Mouse (Mus musculus) left cerebral cortex, adult 2 months (tissue): ENCODE data around the gene Klhl32. TPM values are rescaled to one million over a fixed set of nuclear protein-coding genes. Genes with fewer than 3 reads are reported as not detected.
"Not testable (repeated sequence)": the region's sequence is repeated elsewhere in the genome, so short reads cannot be mapped to it uniquely, and the experiment has no call there.

Source experiments
- DNase-seq, 2 experiments: peaks; one replicate each; pipeline ENCODE4 v3.0.0; 2021 to 2022; ENCODE audit warnings: low spot score in 2 of 2, mixed read lengths in 1 of 2; ENCODE audit errors: extremely low spot score in 1 of 2
- H3K27ac ChIP-seq: fragments of 200-600 bp; 2 replicates; pipeline ENCODE4 v1.8.1; 2022
- H3K4me3 ChIP-seq: fragments of 200-600 bp; 2 replicates; pipeline ENCODE4 v1.8.1; 2022
- CTCF ChIP-seq: fragments of 200-600 bp; IDR thresholded peaks from 2 replicates; pipeline ENCODE4 v1.8.1; 2022; ENCODE audit warnings: antibody characterized with exemption, mild to moderate bottlenecking, moderate library complexity
- intact Hi-C: fragments of 180-260 bp; cut with DNase I; formaldehyde crosslinking; loops from one replicate; pipeline ENCODE4 v1.15.1; 2025
- total RNA-seq, 2 experiments: library from RNA; stranded (reverse); gene quantifications; 2 replicates each; pipeline ENCODE4 v1.2.3; 2021

Klhl32 gene
- total RNA-seq, 2 experiments from 2014 or later: 16.0 to 16.1 TPM

DNA sequence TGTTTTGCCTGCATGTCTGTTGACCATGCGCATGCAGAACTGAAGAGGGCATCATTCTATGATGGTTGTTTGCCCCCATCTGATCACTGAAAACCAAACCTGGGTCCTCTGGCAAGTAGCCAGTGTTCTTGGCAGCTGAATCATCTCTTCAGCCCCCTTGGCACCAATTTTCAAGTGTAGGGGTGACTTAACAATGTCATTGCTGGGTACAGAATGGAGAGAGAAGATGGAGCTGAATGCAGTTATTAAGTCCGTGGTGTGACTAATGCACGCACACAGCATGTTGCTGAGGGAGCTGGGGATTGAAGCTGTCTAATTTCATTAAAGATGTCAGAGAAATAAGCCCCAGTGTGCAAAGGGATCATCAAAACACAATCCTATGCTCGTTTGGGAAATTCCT is 135.4 kb downstream of the Klhl32 start:
- intact Hi-C loops: loop anchor here (10.0 kb wide), 1 partner anchor 1829 kb away; no protein-coding TSS in a partner anchor
- TF ChIP-seq CTCF: no peak
- H3K4me3 ChIP-seq: no peak overlapping the region
- no peak for DNase-seq
- H3K27ac ChIP-seq: no peak overlapping the region

DNA sequence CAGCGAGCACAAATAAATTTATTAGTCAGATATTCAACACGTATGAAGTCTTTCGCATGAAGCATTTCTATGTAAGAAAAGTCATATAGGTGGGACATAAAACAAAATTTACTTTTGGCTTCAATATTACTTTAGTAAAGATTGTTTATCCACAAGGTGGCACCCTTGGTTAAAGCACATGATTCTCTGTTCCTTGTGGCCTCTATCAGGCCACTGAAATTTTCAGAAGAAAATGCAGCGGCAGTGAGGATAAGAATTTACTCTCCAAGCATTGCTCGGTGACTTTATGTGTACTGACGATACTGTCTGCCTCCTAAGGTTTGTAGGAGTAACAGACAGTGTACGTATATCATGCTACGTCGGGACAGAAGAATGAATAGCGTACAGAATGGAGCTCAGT is 136.6 kb downstream of the Klhl32 start:
- intact Hi-C loops: loop anchor here (5.0 to 10.0 kb wide), 2 partner anchors 468 to 1830 kb away; no protein-coding TSS in a partner anchor
- TF ChIP-seq CTCF: peak; percentile 54
- DNase-seq: no peak
- no peak overlapping the region for H3K4me3 ChIP-seq
- no peak overlapping the region for H3K27ac ChIP-seq

DNA sequence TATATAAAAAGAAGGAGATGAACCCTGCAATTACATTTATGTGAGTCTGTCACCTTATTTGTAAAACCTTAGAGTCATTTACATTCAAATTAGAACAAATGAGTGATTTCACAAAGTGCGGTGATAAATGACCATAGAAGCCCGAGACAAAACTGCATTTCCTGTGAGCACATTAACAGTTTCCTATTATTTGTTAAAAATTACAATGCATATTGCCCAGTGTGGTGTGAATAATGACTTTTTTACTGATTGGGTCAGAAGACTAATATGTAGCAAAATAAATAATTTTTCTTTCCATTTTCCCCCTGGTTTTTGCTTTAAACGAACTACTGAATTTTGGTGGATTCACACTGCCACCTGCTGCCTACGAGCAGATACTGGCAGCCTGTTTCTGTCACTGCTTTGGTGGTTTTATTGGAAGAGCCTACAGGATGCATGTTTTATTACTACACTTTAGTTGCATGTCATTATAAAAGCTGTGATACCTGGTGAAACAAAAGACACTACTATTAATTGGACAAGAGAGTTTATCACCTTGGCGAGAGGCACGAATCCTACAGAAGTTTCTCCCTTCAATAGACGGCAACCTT is 152.3 kb downstream of the Klhl32 start:
- intact Hi-C loops: loop anchor here (10.0 kb wide), 1 partner anchor 444 kb away; no protein-coding TSS in a partner anchor
- H3K4me3 ChIP-seq: 0 out of 2 replicates have a peak overlapping the region, but pooled peaks have one; percentile 2
- peak; percentile 72 for TF ChIP-seq CTCF
- H3K27ac ChIP-seq: no peak overlapping the region
- DNase-seq: peak; percentile 24 to 36

DNA sequence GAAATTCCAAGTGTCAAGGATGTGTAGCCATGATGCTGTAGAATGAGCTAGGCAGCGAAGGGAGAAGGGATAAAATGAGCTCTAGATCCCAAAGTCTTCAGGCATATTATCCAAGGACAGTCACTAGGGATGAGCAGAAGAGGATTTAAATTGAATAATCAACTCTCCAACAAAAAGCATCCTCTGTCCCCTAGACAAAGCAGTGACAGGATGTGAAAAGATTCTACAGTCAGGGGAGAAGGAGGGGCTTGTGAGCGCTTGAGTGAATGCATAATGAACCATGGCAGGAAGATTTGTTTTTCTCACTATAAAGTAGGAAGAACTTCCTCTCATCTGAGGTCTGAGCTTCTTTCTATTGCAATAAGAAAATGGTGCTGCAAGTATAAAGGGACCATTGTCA is 170.8 kb downstream of the Klhl32 start:
- intact Hi-C loops: no loop called here
- TF ChIP-seq CTCF: no peak
- Histone ChIP-seq H3K4me3 (no peak overlapping the region), H3K27ac (no peak overlapping the region)
- no peak for DNase-seq

DNA sequence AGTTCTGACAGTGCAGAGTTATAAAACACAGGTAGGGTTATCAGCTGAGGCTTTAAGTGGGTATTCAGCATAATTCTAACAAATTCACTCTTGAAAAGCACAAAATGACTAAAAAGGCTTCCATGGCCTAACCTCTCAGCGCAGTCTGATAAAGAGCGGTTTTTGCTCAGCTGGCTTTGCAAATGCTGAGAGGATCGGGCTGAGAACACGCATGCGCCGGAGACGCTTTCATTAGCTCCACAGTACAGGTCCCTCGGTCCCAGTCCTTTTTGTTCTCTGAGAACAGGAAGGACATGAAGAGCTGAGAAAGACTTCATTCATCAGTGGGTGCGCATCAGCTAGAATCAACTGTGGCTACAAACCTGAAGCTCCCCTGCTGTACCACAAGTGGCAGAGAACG is 180.9 kb downstream of the Klhl32 start:
- no peak for TF ChIP-seq CTCF
- intact Hi-C loops: no loop called here
- no peak for DNase-seq
- H3K4me3 ChIP-seq: peak overlapping the region; percentile 27
- no peak overlapping the region for H3K27ac ChIP-seq

DNA sequence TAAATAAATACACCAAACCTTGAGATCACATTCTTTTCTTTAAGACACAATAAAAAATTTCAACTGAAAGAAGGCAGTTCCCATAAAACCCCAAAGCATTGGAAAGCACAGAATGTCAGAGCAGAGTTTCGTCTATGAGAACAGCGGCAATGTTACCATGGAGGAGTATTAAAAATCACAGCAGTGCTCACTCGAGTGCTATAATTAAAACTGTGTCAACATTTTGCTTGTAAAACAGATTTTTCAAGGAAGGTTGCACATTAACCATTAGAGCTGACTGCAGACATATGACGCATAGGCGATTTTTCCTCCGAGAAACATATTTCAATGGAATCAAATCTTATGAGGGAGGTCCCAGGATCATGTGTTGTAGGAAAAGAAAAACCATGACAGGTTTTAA is 191.7 kb downstream of the Klhl32 start:
- Histone ChIP-seq H3K4me3 (no peak overlapping the region), H3K27ac (no peak overlapping the region)
- intact Hi-C loops: no loop called here
- no peak for DNase-seq
- no peak for TF ChIP-seq CTCF

DNA sequence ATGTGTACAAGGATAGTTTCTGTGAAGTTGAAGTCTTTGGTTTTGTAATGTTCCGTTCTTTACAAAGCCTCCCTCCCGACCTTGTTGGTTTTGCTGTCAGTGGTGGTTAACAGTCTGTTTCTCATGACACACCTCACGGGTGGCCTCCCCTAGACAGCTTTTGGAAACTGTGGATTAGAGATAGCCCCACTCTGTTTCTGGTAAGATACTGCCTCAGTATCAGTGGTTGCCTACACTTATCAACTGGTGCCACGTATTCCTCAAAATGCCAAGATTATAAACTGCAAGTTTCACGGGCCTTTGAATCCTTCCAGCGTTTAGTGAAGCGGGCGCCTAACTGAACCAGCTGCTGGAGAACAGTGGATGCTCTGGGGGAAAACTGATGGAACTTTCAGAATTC is 206.2 kb downstream of the Klhl32 start:
- intact Hi-C loops, DNase-seq, H3K27ac ChIP-seq, H3K4me3 ChIP-seq: not testable (repeated sequence)

DNA sequence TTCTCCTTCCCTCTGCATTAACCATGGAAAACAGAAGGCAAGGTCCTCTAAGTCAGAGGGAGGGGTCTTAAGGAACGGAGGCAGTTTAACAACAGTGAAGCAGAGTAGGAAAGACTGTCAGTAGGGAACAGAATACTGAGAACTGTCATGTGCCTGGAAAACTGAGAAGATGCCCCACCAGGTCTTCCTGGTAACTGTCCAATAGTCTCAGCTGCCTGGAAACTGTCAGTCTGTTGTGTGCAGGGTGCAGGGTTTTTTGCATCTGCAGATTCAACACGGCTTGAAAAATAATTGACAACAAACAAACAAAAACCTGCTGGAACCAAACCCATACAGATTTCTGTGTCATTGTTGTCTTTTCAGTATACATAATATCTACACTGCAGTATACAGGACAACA is 208.6 kb downstream of the Klhl32 start:
- DNase-seq: no peak
- no peak overlapping the region for H3K4me3 ChIP-seq
- H3K27ac ChIP-seq: no peak overlapping the region
- intact Hi-C loops: no loop called here
- no peak for TF ChIP-seq CTCF

DNA sequence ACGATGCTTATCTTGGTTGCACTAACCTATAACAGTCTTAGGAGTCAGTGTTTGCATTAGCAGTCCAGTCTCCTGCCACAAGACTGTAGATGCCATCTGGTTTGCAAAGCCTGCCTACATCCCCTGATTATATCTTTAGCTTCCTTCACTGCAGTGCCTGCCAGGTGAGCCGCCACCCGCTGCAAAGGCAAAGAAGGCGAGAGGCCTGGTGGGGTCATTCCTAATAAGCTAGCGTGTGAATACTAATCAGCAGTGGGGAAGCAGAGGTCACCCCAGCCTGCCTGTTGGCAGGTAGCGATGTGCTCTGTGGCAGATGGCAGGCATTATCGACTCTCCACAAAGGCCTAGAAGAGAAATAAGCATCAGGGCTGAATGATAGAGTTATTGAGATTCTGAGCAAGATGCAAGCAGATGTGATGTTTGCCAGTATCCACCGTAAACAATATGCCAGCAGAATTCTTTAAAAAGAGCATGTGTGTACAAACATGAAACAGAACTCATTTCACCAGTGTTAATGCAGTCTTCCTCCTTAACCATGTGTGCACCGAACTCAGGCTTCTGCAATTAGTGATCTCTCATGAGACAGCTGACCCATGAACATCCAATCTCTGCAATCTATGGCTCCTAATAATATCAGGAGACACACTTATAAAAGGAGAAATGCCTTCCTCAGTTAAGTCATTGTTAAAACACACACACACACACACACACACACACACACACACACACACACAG is 219.6 kb downstream of the Klhl32 start:
- DNase-seq: no peak
- Histone ChIP-seq H3K27ac (no peak overlapping the region), H3K4me3 (no peak overlapping the region)
- no peak for TF ChIP-seq CTCF
- intact Hi-C loops: no loop called here

DNA sequence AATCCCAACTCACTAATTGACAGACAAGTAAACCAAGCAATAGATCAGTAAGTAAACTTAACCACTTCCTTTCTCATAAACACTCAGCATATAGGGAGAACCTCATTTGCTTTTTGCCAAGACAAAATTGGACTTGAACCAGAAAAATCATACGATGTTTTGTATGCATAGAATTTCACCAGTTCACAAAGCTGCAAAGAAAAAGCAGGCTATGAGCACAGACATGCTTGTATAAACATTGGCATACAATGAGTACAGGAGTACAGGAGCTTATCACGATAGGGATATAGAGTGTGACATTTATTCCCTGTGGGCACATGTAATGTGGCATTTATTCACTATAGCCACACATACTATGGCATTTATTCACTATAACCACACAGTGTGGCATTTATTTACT is 220.5 kb downstream of the Klhl32 start:
- no peak for TF ChIP-seq CTCF
- DNase-seq: no peak
- no peak overlapping the region for H3K4me3 ChIP-seq
- intact Hi-C loops: no loop called here
- H3K27ac ChIP-seq: no peak overlapping the region

DNA sequence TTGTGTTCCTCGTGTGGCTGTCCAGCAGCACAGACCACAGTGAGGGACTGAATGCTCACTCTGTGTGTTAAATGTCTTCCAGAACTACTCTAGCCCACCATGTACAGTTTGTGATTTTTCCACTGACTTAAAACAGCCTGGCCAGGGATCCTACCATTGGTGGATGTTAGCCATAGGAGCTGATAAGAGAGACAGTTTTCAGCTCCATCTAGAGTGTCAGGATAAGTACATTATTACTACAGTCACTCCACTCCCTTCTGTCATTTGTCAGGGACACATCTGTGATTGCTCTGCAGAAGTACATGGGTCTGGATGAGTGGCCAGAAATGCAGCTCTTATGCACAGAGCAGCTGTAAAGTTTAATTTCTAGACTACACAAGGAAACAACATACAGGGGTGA is 223.1 kb downstream of the Klhl32 start:
- Histone ChIP-seq H3K4me3 (no peak overlapping the region), H3K27ac (no peak overlapping the region)
- intact Hi-C loops: no loop called here
- no peak for TF ChIP-seq CTCF
- DNase-seq: no peak

DNA sequence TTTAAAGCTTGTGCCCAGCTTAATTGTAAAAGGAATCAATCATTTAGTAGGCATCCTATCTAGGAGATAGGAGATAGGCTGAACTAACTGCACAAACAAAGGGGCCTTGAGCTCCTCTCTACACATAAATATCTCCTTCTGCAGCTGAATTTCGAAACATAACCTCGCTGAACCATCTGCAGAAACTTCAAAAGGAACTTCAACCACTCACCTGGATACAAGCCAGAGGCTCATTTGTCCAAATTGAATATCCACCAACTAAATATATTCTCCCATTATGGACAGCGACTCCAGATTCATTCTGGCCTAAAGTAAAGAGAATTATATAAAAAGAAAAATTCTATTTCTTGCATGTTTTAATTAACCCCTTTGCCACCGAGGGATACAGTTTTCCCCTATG is 224.2 kb downstream of the Klhl32 start:
- no peak for TF ChIP-seq CTCF
- no peak overlapping the region for H3K4me3 ChIP-seq
- intact Hi-C loops: no loop called here

More for the DNA sequence above, 224.2 kb downstream of the Klhl32 start:
- no peak for DNase-seq
- H3K27ac ChIP-seq: no peak overlapping the region
